Comparison of ENCODE assay signal across 22 mouse cellular contexts in genomic region chr9:25985920-25986319, GRCm38 (mm10).
"Had no signal": no experiment of that assay in that cellular context is flagged by ENCODE, and none has a peak within 500 bp of the region (broad histone marks: within the 10 kb centered on the region; RNA-seq: fewer than 3 reads in every experiment).

No protein-coding gene starts in this region.

- H3K4me1 ChIP-seq: heart, embryonic 10.5 days; heart, embryonic 12.5 days; hindbrain, embryonic 10.5 days; hindbrain, embryonic 12.5 days; intestine, embryonic 15.5 days; limb, embryonic 10.5 days; limb, embryonic 12.5 days had no signal

- ATAC-seq: hindbrain, embryonic 16.5 days; inflammation-experienced regulatory T-cells, adult 6 months; intestine, embryonic 15.5 days; intestine, postnatal 0 days had no signal

- DNase-seq: gastrocnemius, postnatal 25 days; heart, adult 18-20 months; heart, postnatal 10 days; heart, postnatal 4 days; kidney, adult 18-20 months; kidney, adult 8-10 months; kidney, postnatal 10 days; kidney, postnatal 25 days; kidney, postnatal 4 days; liver had no signal

- H3K27ac ChIP-seq: heart, embryonic 10.5 days; hindbrain, embryonic 10.5 days; hindbrain, embryonic 12.5 days; hindbrain, embryonic 14.5 days; intestine, embryonic 15.5 days; layer of hippocampus, adult 2 months; limb, embryonic 10.5 days; limb, embryonic 12.5 days had no signal

- H3K36me3 ChIP-seq: heart, embryonic 10.5 days; heart, embryonic 12.5 days; hindbrain, embryonic 10.5 days; hindbrain, embryonic 12.5 days; intestine, embryonic 15.5 days; limb, embryonic 10.5 days; limb, embryonic 12.5 days had no signal

- H3K4me3 ChIP-seq: heart, embryonic 10.5 days; heart, embryonic 12.5 days; hindbrain, embryonic 10.5 days; hindbrain, embryonic 12.5 days; intestine, embryonic 15.5 days; layer of hippocampus, adult 2 months; limb, embryonic 10.5 days; limb, embryonic 12.5 days had no signal

- H3K27me3 ChIP-seq: heart, embryonic 12.5 days; hindbrain, embryonic 12.5 days; intestine, embryonic 15.5 days; limb, embryonic 12.5 days had no signal

- H3K4me2 ChIP-seq: heart, embryonic 12.5 days; hindbrain, embryonic 12.5 days; hindbrain, embryonic 14.5 days; intestine, embryonic 15.5 days; limb, embryonic 12.5 days had no signal

- H3K9me3 ChIP-seq: hindbrain, embryonic 12.5 days; intestine, embryonic 15.5 days; limb, embryonic 10.5 days had no signal

- H3K9ac ChIP-seq: heart, embryonic 12.5 days; hindbrain, embryonic 12.5 days; hindbrain, embryonic 14.5 days; intestine, embryonic 15.5 days; limb, embryonic 12.5 days had no signal
